Mouse (Mus musculus): ENCODE measurements at regions not wholly inside any gene's neighbourhood (a gene's known extent, or its start where the extent isn't known, plus 50 kb on each side); places are given as distances from the start of the nearest gene placed in this dataset.

DNA sequence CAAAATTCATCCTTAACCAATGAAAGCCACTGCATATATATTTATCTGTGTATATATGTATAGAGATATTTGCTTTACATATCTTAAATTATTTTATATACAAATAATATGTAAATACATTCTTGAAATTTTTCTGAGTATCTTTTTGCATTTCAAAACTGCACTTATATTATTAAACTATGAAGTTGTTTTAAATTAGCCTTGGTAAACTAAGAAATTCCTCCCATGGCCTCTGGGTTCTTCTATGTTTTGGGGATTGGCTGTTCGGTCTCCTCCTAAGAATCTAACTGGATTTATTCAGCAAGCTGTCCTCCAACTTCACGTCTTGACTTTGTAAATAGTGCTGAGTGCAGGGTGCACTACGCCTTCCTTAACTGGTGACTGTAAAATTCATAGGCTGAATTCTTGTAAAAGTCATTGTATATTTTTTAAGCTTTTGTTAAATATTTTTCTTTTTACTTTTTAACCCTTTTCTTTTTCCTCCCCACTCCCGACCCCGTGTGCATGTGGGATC, 249.6 kb upstream of the Nfe2l3 start:
- TF ChIP-seq CTCF (IDR thresholded peaks at IDR 0.05; ENCODE audit: low read depth) = no peak
- TF ChIP-seq EP300 (optimal IDR thresholded peaks at IDR 0.05) = no peak

Data from stomach, postnatal 0 days (tissue).